Mouse (Mus musculus): ENCODE data around the gene Abca1. TPM values are rescaled to one million over a fixed set of nuclear protein-coding genes. Genes with fewer than 3 reads are reported as not detected.

The Abca1 gene
- 4.4 and 5.1 TPM in 2 replicates for polyA plus RNA-seq (2014; fragmentation: Nextera tagmentation; extraction: Ambion mirVana)

DNA sequence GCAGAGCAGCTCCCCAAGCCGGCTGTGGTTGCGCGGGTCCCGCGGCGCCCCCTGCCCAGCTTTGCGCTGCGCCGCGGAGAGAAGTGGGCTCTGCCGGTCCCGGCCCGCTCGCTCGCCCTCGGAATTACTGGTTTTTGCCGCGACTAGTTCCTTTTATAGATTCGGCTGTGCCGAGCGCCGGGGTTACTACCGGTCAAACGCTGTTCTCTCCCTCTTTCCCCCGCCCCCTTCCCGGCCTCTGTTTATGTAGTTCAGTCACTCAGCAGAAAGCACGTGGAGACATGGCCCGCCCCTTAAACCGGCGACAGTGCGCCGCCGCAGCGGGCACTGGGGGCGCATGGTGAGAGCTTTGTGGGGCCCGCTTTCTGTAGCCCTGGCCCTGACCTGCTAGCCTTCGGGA lies at the start of gene Abca1:
Abca1 (minus strand) TSS at position 129 of the 400 bp plus-strand sequence.
- H3K4me3 ChIP-seq (ENCODE audit: low read depth, low read length) = peak within 1 kb of the TSS; percentile 55
- peak; percentile 98 for ATAC-seq (replicated peaks; ENCODE audit: low FRiP score, low TSS enrichment, low read depth)
- peak within 1 kb of the TSS; percentile 52 for H3K9ac ChIP-seq (ENCODE audit: low read length)
- H3K4me1 ChIP-seq (replicated peaks; ENCODE audit: control insufficient read depth, insufficient read depth, low read length) = peaks cover 8% of the 10 kb centered on the region; the same call in 1 of the 2 replicates
- H3K4me2 ChIP-seq (ENCODE audit: low read length) = peak within 1 kb of the TSS; percentile 83
- H3K9me3 ChIP-seq (ENCODE audit: control insufficient read depth, low read length) = no peaks in the 10 kb centered on the region
- no peaks in the 10 kb centered on the region for H3K36me3 ChIP-seq (ENCODE audit: control insufficient read depth, insufficient read depth, low read length)
- peak within 1 kb of the TSS; percentile 43; the same call in 1 of the 2 replicates for H3K27ac ChIP-seq (ENCODE audit: low read depth)
- WGBS = under 1% methylated on average over 37 of the region's 37 CpGs
- no peaks in the 10 kb centered on the region for H3K27me3 ChIP-seq (replicated peaks; ENCODE audit: control insufficient read depth, insufficient read depth, low read length)
- peak; percentile 89 for DNase-seq (ENCODE audit: low spot score)

DNA sequence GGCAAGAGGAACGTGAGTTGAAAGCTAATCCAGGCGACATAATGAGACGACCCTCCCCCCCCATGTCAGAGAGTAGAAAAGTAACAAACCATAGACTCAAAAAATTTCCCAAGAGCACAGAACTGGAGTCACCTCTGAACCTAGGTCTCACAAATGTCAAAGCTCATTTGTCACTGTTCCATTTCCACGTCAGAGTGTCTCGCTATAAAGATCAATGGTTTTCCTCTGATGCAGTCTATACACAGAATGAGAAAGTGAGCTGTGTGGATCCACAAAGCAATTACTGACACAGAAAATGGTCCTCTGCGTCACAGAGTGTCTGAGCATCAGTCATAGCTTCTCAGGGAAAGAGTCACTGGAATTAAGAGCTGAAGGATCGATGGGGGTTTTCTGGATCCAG lies 44.8 kb upstream of the Abca1 start:
- DNase-seq (ENCODE audit: low spot score) = no peak
- no peak for ATAC-seq (replicated peaks; ENCODE audit: low FRiP score, low TSS enrichment, low read depth)
- 55% methylated on average over 7 of the region's 7 CpGs for WGBS
- no peak overlapping the region for H3K27ac ChIP-seq (ENCODE audit: low read depth)
- no peaks in the 10 kb centered on the region for H3K27me3 ChIP-seq (replicated peaks; ENCODE audit: control insufficient read depth, insufficient read depth, low read length)
- H3K4me1 ChIP-seq (replicated peaks; ENCODE audit: control insufficient read depth, insufficient read depth, low read length) = no peaks in the 10 kb centered on the region
- H3K36me3 ChIP-seq (ENCODE audit: control insufficient read depth, insufficient read depth, low read length) = no peaks in the 10 kb centered on the region
- H3K4me3 ChIP-seq (ENCODE audit: low read depth, low read length) = no peak overlapping the region
- no peaks in the 10 kb centered on the region for H3K9me3 ChIP-seq (ENCODE audit: control insufficient read depth, low read length)
- H3K9ac ChIP-seq (ENCODE audit: low read length) = no peak overlapping the region
- no peak overlapping the region for H3K4me2 ChIP-seq (ENCODE audit: low read length)

DNA sequence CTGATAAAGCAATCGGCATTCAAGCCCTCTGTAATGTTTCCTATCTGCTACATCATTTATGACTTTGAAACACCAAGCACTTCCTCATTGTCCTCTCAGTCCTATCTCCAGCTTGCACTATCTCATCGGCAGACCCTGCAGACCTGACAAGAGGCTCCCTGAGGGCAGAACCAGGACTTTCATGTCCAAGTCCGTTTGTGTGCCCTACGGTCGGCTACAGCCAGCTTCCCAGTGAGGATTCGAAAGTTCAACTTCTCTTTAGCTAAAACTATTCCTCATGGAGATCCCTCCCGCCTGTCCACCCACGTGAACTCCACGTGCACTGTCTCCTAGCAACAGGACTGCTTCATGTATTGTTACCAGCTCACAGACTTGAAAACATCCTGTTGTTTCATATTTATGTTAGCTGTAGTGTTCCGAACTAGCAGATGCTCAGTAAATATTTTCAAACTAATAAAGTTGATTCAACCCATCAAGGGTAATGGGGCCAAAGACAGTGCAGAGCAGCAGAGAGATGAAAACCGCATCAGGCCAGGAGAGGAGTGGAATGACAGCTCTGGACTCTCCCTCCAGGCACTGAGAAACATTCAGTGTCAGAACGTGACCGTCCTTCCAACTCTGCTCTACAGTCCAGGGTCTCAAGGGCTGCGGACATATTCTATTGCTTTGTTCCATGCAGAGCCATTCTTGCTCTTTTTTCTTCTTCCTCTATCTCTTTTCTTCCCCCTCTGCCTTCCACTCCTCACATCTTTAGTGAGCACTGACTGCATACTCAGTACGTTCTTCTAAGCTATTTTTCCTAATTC lies 44.1 kb upstream of the Abca1 start:
- Histone ChIP-seq H3K27ac (ENCODE audit: low read depth) (no peak overlapping the region), H3K9ac (ENCODE audit: low read length) (no peak overlapping the region), H3K4me3 (ENCODE audit: low read depth, low read length) (no peak overlapping the region), H3K4me2 (ENCODE audit: low read length) (no peak overlapping the region), H3K36me3 (ENCODE audit: control insufficient read depth, insufficient read depth, low read length) (no peaks in the 10 kb centered on the region), H3K27me3 (replicated peaks; ENCODE audit: control insufficient read depth, insufficient read depth, low read length) (no peaks in the 10 kb centered on the region), H3K9me3 (ENCODE audit: control insufficient read depth, low read length) (no peaks in the 10 kb centered on the region), H3K4me1 (replicated peaks; ENCODE audit: control insufficient read depth, insufficient read depth, low read length) (no peaks in the 10 kb centered on the region)
- no peak for ATAC-seq (replicated peaks; ENCODE audit: low FRiP score, low TSS enrichment, low read depth)
- WGBS = 69% methylated on average over 15 of the region's 15 CpGs
- no peak for DNase-seq (ENCODE audit: low spot score)

DNA sequence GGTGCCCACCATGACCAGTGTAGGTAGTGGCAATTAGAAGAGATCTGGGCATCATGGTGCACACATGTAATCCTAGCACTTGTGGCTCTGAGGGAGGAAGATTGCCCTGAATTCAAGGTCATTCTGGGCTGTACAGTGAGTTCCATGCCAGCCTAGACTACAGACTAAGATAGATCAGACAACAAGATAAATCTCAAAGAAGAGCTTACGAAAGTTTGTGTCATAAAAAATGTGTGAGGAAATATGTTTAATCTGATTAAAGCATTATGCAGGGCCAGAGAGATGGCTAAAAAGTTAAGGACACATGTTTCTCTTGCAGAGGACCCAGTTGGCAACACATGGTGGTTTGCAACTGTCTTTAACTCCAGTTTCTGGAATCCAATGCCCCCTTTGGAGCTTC lies 40.6 kb upstream of the Abca1 start:
- Histone ChIP-seq H3K36me3 (ENCODE audit: control insufficient read depth, insufficient read depth, low read length) (no peaks in the 10 kb centered on the region), H3K4me2 (ENCODE audit: low read length) (no peak overlapping the region), H3K27ac (ENCODE audit: low read depth) (no peak overlapping the region), H3K9me3 (ENCODE audit: control insufficient read depth, low read length) (no peaks in the 10 kb centered on the region), H3K9ac (ENCODE audit: low read length) (no peak overlapping the region), H3K4me3 (ENCODE audit: low read depth, low read length) (no peak overlapping the region), H3K27me3 (replicated peaks; ENCODE audit: control insufficient read depth, insufficient read depth, low read length) (no peaks in the 10 kb centered on the region), H3K4me1 (replicated peaks; ENCODE audit: control insufficient read depth, insufficient read depth, low read length) (no peaks in the 10 kb centered on the region)
- DNase-seq (ENCODE audit: low spot score) (no peak), ATAC-seq (replicated peaks; ENCODE audit: low FRiP score, low TSS enrichment, low read depth) (no peak)
- WGBS = 87% methylated on average over 1 of the region's 1 CpGs

DNA sequence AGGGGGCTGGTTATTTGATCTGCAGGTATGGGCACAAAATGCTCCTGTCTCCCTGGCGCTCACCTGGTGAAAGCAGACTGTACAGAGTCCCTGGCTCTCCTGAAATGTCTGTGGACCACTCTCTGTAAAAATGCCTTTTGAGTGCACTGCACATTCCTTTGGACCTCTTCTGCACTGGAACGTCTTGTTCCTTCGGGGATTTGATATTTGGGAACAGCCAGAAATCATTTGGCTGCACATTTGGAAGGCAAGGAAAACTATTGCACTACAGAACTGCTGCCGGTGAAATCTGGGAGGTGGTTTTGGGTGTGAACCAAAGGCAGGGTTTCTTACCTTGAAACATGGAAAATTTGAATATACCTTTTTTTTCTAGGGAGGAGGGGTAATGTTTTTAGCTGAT lies 38.1 kb upstream of the Abca1 start:
- 84% methylated on average over 4 of the region's 4 CpGs for WGBS
- no peaks in the 10 kb centered on the region for H3K4me1 ChIP-seq (replicated peaks; ENCODE audit: control insufficient read depth, insufficient read depth, low read length)
- H3K4me2 ChIP-seq (ENCODE audit: low read length) = no peak overlapping the region
- no peaks in the 10 kb centered on the region for H3K27me3 ChIP-seq (replicated peaks; ENCODE audit: control insufficient read depth, insufficient read depth, low read length)
- DNase-seq (ENCODE audit: low spot score) = no peak
- ATAC-seq (replicated peaks; ENCODE audit: low FRiP score, low TSS enrichment, low read depth) = no peak
- H3K36me3 ChIP-seq (ENCODE audit: control insufficient read depth, insufficient read depth, low read length) = no peaks in the 10 kb centered on the region
- H3K27ac ChIP-seq (ENCODE audit: low read depth) = no peak overlapping the region
- no peak overlapping the region for H3K4me3 ChIP-seq (ENCODE audit: low read depth, low read length)
- H3K9me3 ChIP-seq (ENCODE audit: control insufficient read depth, low read length) = no peaks in the 10 kb centered on the region
- H3K9ac ChIP-seq (ENCODE audit: low read length) = no peak overlapping the region

DNA sequence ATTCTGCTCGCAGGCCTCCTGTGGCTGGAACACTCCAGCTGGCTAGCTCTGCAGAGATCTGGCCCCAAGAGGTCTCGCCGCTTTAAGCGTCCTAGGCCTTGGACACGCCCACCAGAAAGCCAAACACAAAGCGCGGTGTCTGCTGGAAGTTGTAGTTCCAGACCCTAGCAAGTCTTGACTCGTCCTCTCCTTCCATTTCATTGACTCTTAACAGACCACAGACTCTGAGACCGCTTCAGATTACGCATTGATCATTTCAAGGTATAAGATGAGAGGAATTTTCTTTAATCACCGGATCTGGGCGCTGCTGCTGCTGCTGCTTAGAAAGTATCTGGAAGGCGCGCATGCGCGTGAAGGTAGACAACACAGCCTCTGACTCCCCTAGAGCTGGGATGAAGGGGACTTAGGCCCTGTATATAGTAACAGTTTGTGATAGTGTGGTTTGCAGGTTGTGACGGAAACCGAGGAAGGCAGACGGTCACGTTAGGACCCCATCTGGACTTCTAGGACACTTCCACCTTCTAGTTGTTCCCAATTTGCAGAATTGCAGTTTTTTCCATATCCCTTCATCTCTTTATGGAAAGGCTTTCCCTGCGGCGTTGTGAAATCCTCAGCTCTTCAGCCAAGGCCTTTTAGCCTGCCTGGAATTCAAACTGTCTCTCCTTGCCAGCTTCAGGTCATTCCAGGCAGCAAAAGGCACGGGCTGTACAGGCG lies 36.5 kb upstream of the Abca1 start:
- H3K27me3 ChIP-seq (replicated peaks; ENCODE audit: control insufficient read depth, insufficient read depth, low read length) = no peaks in the 10 kb centered on the region
- 20% methylated on average over 24 of the region's 24 CpGs for WGBS
- H3K9me3 ChIP-seq (ENCODE audit: control insufficient read depth, low read length) = no peaks in the 10 kb centered on the region
- ATAC-seq (replicated peaks; ENCODE audit: low FRiP score, low TSS enrichment, low read depth) (peak; percentile 93), DNase-seq (ENCODE audit: low spot score) (peak; percentile 88)
- peak overlapping the region; percentile 47 for H3K4me2 ChIP-seq (ENCODE audit: low read length)
- H3K27ac ChIP-seq (ENCODE audit: low read depth) = no peak overlapping the region
- H3K4me3 ChIP-seq (ENCODE audit: low read depth, low read length) = peak overlapping the region; percentile 39
- 0 out of 2 replicates have a peak overlapping the region, but pooled peaks have one; percentile 11 for H3K9ac ChIP-seq (ENCODE audit: low read length)
- H3K4me1 ChIP-seq (replicated peaks; ENCODE audit: control insufficient read depth, insufficient read depth, low read length) = no peaks in the 10 kb centered on the region
- H3K36me3 ChIP-seq (ENCODE audit: control insufficient read depth, insufficient read depth, low read length) = no peaks in the 10 kb centered on the region

DNA sequence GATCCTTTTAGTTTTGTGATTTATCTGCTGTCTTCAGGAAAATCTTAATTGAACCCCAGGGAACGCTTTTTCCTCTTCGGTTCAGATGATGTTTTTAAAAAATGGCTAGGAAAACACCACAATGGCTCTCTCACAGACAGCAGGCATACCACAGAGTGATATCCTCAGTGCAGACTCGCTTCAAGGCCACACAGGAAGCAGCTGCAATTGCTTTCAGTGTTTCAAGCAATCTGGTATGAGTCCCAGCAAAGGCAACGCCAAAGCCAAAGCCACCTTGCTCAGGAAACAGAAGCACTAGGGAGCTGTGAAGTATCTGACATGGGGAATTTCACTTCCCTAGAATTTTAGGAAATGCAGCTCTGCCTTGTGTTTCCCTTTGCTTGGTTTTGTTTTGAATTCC lies 27.4 kb upstream of the Abca1 start:
- no peak overlapping the region for H3K4me2 ChIP-seq (ENCODE audit: low read length)
- H3K9ac ChIP-seq (ENCODE audit: low read length) = no peak overlapping the region
- no peaks in the 10 kb centered on the region for H3K9me3 ChIP-seq (ENCODE audit: control insufficient read depth, low read length)
- no peaks in the 10 kb centered on the region for H3K27me3 ChIP-seq (replicated peaks; ENCODE audit: control insufficient read depth, insufficient read depth, low read length)
- ATAC-seq (replicated peaks; ENCODE audit: low FRiP score, low TSS enrichment, low read depth) (no peak), DNase-seq (ENCODE audit: low spot score) (no peak)
- 19% methylated on average over 4 of the region's 4 CpGs for WGBS
- H3K4me1 ChIP-seq (replicated peaks; ENCODE audit: control insufficient read depth, insufficient read depth, low read length) = peaks cover 3% of the 10 kb centered on the region; the same call in 1 of the 2 replicates
- H3K36me3 ChIP-seq (ENCODE audit: control insufficient read depth, insufficient read depth, low read length) = no peaks in the 10 kb centered on the region
- 0 out of 2 replicates have a peak overlapping the region, but pooled peaks have one; percentile 60 for H3K27ac ChIP-seq (ENCODE audit: low read depth)
- H3K4me3 ChIP-seq (ENCODE audit: low read depth, low read length) = no peak overlapping the region

DNA sequence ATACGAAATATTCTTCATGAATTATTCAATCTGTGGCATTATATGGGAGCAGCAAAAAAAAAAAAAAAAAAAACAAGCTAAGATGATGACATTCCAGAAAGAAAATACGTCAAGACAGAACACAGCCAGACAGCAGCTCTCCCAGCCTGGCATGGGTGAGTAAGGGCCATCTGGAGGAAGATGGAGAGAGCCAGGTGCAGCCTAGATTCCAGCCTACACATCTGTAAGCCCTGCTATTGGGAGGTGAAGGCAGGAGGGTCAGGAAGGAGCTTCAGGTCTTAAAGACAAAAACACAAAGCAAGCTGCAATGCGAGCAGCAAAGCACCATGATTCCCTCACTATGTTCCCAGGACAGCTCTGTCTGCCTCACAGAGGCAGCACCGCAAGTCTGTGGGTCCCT lies 26.9 kb upstream of the Abca1 start:
- H3K27me3 ChIP-seq (replicated peaks; ENCODE audit: control insufficient read depth, insufficient read depth, low read length) = no peaks in the 10 kb centered on the region
- no peak overlapping the region for H3K4me3 ChIP-seq (ENCODE audit: low read depth, low read length)
- H3K9me3 ChIP-seq (ENCODE audit: control insufficient read depth, low read length) = no peaks in the 10 kb centered on the region
- no peak overlapping the region for H3K4me2 ChIP-seq (ENCODE audit: low read length)
- H3K9ac ChIP-seq (ENCODE audit: low read length) = no peak overlapping the region
- DNase-seq (ENCODE audit: low spot score) (no peak), ATAC-seq (replicated peaks; ENCODE audit: low FRiP score, low TSS enrichment, low read depth) (no peak)
- 56% methylated on average over 4 of the region's 4 CpGs for WGBS
- H3K27ac ChIP-seq (ENCODE audit: low read depth) = peak overlapping the region; percentile 60; the same call in 1 of the 2 replicates
- peaks cover 3% of the 10 kb centered on the region; the same call in 1 of the 2 replicates for H3K4me1 ChIP-seq (replicated peaks; ENCODE audit: control insufficient read depth, insufficient read depth, low read length)
- no peaks in the 10 kb centered on the region for H3K36me3 ChIP-seq (ENCODE audit: control insufficient read depth, insufficient read depth, low read length)
